Mouse (Mus musculus) embryonic fibroblast, embryonic 13.5 days (primary cell): ENCODE data around the gene Noxo1. TPM values are rescaled to one million over a fixed set of nuclear protein-coding genes. Genes with fewer than 3 reads are reported as not detected.
"Not testable (repeated sequence)": the region's sequence is repeated elsewhere in the genome, so short reads cannot be mapped to it uniquely, and the experiment has no call there.

Experiments used
- H3K27ac ChIP-seq: 2 replicates; pipeline ENCODE4 v1.5.1; 2012; ENCODE audit warnings: low read length, control low read depth, inconsistent platforms; ENCODE audit not compliant: insufficient read depth
- H3K4me1 ChIP-seq: 2 replicates; pipeline ENCODE4 v1.6.1; 2011; ENCODE audit warnings: low read length; ENCODE audit not compliant: control insufficient read depth, insufficient read depth
- H3K4me3 ChIP-seq: 2 replicates; pipeline ENCODE4 v1.5.1; 2011; ENCODE audit warnings: mild to moderate bottlenecking, control low read depth, low read length; ENCODE audit not compliant: insufficient read depth
- CTCF ChIP-seq: IDR thresholded peaks from 2 replicates; pipeline ENCODE4 v1.5.1; 2011; ENCODE audit warnings: mild to moderate bottlenecking, control low read depth, low read length, moderate library complexity, borderline replicate concordance; ENCODE audit not compliant: insufficient read depth
- POLR2A ChIP-seq: IDR thresholded peaks from 2 replicates; pipeline ENCODE4 v1.6.1; 2011; ENCODE audit warnings: low read depth, mild to moderate bottlenecking, control low read depth, low read length, moderate library complexity
- polyA plus RNA-seq: library from polyadenylated mRNA; stranded (reverse); fragments of >200 nt; gene quantifications from 2 replicates; pipeline ENCODE4 v1.2.4, GENCODE M21; 2011; ENCODE audit warnings: low read depth; ENCODE audit not compliant: missing spikeins, insufficient read length

The Noxo1 gene
- polyA plus RNA-seq, 1 experiment, result 2.4 TPM

- H3K4me1 ChIP-seq, result peaks cover 3% of the 10 kb centered on the region; the same call in 1 of the 2 replicates
- no peak overlapping the region for H3K4me3 ChIP-seq
- no peak for TF ChIP-seq POLR2A
- TF ChIP-seq CTCF, result no peak
- H3K27ac ChIP-seq, result no peak overlapping the region
Measured at GRCm38 (mm10) chr17:24654969-24655368, 41.1 kb upstream of the Noxo1 start.

GRCm38 (mm10) chr17:24658017-24658758 lies 37.8 kb upstream of the Noxo1 start, which contains the start of gene Npw:
TSS of gene Npw (minus strand) at chr17:24658457.
- H3K4me3 ChIP-seq, result peak within 1 kb of the TSS; percentile 13
- no peak within 1 kb of the TSS for H3K27ac ChIP-seq
- TF ChIP-seq POLR2A, result no peak
- TF ChIP-seq CTCF, result no peak
- peaks cover 3% of the 10 kb centered on the region; the same call in 1 of the 2 replicates for H3K4me1 ChIP-seq

GRCm38 (mm10) chr17:24667011-24667410 lies 29.0 kb upstream of the Noxo1 start:
- H3K4me3 ChIP-seq, H3K27ac ChIP-seq: not testable (repeated sequence)
- peaks cover 14% of the 10 kb centered on the region; the same call in 1 of the 2 replicates for H3K4me1 ChIP-seq

GRCm38 (mm10) chr17:24667416-24667815 lies 28.6 kb upstream of the Noxo1 start:
- no peak overlapping the region for H3K27ac ChIP-seq
- H3K4me3 ChIP-seq, result no peak overlapping the region
- H3K4me1 ChIP-seq, result peaks cover 16% of the 10 kb centered on the region; the same call in 1 of the 2 replicates
- peak; percentile 54; the same call in 1 of the 2 replicates for TF ChIP-seq CTCF
- TF ChIP-seq POLR2A, result no peak

- Histone ChIP-seq H3K4me3 (peak overlapping the region; percentile 77), H3K4me1 (peaks cover 16% of the 10 kb centered on the region; the same call in 1 of the 2 replicates), H3K27ac (peak overlapping the region; percentile 65)
Measured at GRCm38 (mm10) chr17:24669214-24669544, 26.9 kb upstream of the Noxo1 start.

GRCm38 (mm10) chr17:24669545-24670245 lies 26.3 kb upstream of the Noxo1 start, which contains the start of gene Zfp598:
TSS of gene Zfp598 (plus strand) at chr17:24669687.
- Histone ChIP-seq H3K4me3 (peak within 1 kb of the TSS; percentile 89), H3K4me1 (peaks cover 16% of the 10 kb centered on the region; the same call in 1 of the 2 replicates), H3K27ac (peak within 1 kb of the TSS; percentile 65)
- TF ChIP-seq CTCF (no peak), POLR2A (peak; percentile 86)

GRCm38 (mm10) chr17:24670246-24670844 lies 25.7 kb upstream of the Noxo1 start:
- H3K27ac ChIP-seq, result 0 out of 2 replicates have a peak overlapping the region, but pooled peaks have one; percentile 31
- TF ChIP-seq CTCF, result no peak
- TF ChIP-seq POLR2A, result no peak
- H3K4me1 ChIP-seq, result peaks cover 16% of the 10 kb centered on the region; the same call in 1 of the 2 replicates
- H3K4me3 ChIP-seq, result peak overlapping the region; percentile 89

GRCm38 (mm10) chr17:24671346-24671745 lies 24.7 kb upstream of the Noxo1 start:
- H3K27ac ChIP-seq, result no peak overlapping the region
- 0 out of 2 replicates have a peak overlapping the region, but pooled peaks have one; percentile 89 for H3K4me3 ChIP-seq
- no peak for TF ChIP-seq POLR2A
- no peak for TF ChIP-seq CTCF
- peaks cover 16% of the 10 kb centered on the region; the same call in 1 of the 2 replicates for H3K4me1 ChIP-seq

GRCm38 (mm10) chr17:24672141-24672540 lies 23.9 kb upstream of the Noxo1 start:
- no peak for TF ChIP-seq CTCF
- no peak for TF ChIP-seq POLR2A
- Histone ChIP-seq H3K4me3 (peak overlapping the region; percentile 3), H3K27ac (0 out of 2 replicates have a peak overlapping the region, but pooled peaks have one; percentile 2), H3K4me1 (peaks cover 16% of the 10 kb centered on the region; the same call in 1 of the 2 replicates)
